Mouse (Mus musculus) hindbrain, embryonic 12.5 days (tissue): Measurements from ENCODE around the gene Il10. TPM values are rescaled to one million over a fixed set of nuclear protein-coding genes. Genes with fewer than 3 reads are reported as not detected.

ENCODE experiments used
- ATAC-seq: fragments of 200-750 bp; cut with Nextera tagmentation; 2 replicates; pipeline ENCODE4 v1.8.0; 2017; ENCODE audit warnings: moderate TSS enrichment; ENCODE audit not compliant: low FRiP score
- H3K27ac ChIP-seq: fragments of 300-500 bp; sonication (generic); 2 replicates; pipeline ENCODE4 v1.5.1; 2016; ENCODE audit warnings: mild to moderate bottlenecking
- H3K27me3 ChIP-seq: fragments of 300-500 bp; sonication (generic); 2 replicates; pipeline ENCODE4 v1.6.1; 2016; ENCODE audit warnings: mild to moderate bottlenecking
- H3K36me3 ChIP-seq: fragments of 300-500 bp; sonication (generic); 2 replicates; pipeline ENCODE4 v1.6.1; 2016; ENCODE audit warnings: mild to moderate bottlenecking
- H3K4me1 ChIP-seq: fragments of 300-500 bp; sonication (generic); 2 replicates; pipeline ENCODE4 v1.6.1; 2016
- H3K4me2 ChIP-seq: fragments of 300-500 bp; sonication (generic); replicated peaks from 2 replicates; pipeline ENCODE4 v1.6.1; 2016; ENCODE audit warnings: mild to moderate bottlenecking
- H3K4me3 ChIP-seq: fragments of 300-500 bp; sonication (generic); 2 replicates; pipeline ENCODE4 v1.5.1; 2016; ENCODE audit warnings: mild to moderate bottlenecking
- H3K9ac ChIP-seq: fragments of 300-500 bp; sonication (generic); 2 replicates; pipeline ENCODE4 v1.6.1; 2016; ENCODE audit warnings: mild to moderate bottlenecking, moderate library complexity
- H3K9me3 ChIP-seq: fragments of 300-500 bp; sonication (generic); replicated peaks from 2 replicates; pipeline ENCODE4 v1.6.1; 2016; ENCODE audit warnings: mild to moderate bottlenecking
- WGBS: fragments of 180-500 bp; shearing (Covaris S2); methylation state at CpG from one replicate; pipeline ENCODE4 v1.1.7; 2016; 5-methylcytosine and 5-hydroxymethylcytosine counted together
- polyA plus RNA-seq: library from polyadenylated mRNA; unstranded; fragments of >200 nt; fragmentation: Nextera tagmentation; extraction: Ambion mirVana; gene quantifications from 2 replicates; pipeline ENCODE4 v1.2.1, GENCODE M21; 2016

The Il10 gene
- polyA plus RNA-seq, 1 experiment from 2014 or later = not detected

DNA sequence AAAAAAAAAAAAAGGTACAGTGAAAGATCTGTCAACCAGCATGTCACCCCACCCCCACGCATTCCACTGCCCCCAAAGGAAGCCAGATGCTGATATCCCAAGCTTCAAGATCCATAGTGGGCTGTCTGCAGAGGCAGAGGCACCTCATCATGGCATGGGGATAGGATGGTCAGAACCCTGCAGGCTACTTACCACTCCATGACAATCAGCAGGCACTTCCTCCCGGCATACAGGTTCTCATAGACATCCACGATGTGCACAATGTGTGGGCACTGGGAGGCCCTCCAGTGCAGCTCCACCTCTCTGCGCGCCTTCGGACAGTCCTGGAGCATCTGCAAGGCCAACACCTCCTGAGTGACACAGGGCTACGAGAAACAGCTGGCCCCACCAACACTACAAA is 38.8 kb downstream of the Il10 start:
- 69% methylated on average over 7 of the region's 7 CpGs for WGBS
- H3K4me3 ChIP-seq = no peak overlapping the region

DNA sequence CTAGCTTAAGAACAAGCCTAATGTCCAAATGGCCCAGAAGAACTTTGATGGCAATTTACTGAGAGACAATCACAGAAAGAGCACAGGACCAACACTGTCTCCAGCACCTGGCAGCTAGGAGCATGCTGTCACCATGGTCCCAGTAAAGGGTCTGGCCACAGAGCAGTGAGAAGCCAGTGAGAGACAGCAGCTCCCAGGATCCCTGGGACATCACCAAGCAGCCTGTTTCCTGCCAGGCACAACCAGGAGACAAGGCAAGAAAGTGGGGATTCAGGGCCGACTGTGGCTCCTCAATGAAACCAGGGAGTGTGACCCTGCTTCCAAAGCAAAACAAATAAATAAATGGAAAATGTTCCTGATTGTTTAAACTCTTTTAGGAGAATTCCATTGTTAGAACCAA is 39.8 kb downstream of the Il10 start:
- WGBS = 55% methylated on average over 1 of the region's 1 CpGs
- Histone ChIP-seq H3K4me3 (no peak overlapping the region), H3K36me3 (peaks cover 33% of the 10 kb centered on the region), H3K4me2 (no peak overlapping the region), H3K27me3 (no peaks in the 10 kb centered on the region), H3K9me3 (no peaks in the 10 kb centered on the region), H3K4me1 (peaks cover 47% of the 10 kb centered on the region), H3K27ac (no peak overlapping the region), H3K9ac (no peak overlapping the region)
- no peak for ATAC-seq

More for the DNA sequence above, 38.8 kb downstream of the Il10 start:
- Histone ChIP-seq H3K9me3 (no peaks in the 10 kb centered on the region), H3K4me2 (no peak overlapping the region), H3K27me3 (no peaks in the 10 kb centered on the region), H3K9ac (no peak overlapping the region), H3K27ac (no peak overlapping the region), H3K4me1 (peaks cover 42% of the 10 kb centered on the region), H3K36me3 (peaks cover 38% of the 10 kb centered on the region)
- ATAC-seq = no peak

DNA sequence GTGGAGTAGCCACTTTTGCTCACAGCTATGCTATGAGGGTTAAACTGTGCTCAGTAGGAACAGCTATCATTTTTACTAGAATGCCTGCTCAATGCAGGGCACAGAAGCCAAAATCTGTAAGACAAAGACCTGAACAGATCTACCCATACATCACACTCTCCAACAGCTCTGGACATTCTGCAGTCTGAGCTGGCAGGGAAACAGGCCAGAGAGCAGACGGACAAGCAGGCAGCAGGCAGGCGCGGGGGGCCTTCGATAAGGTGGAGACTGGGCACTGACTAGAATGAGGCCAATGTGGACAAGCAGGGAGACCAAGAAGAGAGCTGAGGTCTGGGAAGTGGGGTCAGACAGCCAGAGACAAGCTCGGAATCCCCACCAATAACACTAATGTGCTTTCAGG is 40.2 kb downstream of the Il10 start:
- H3K27ac ChIP-seq = no peak overlapping the region
- peaks cover 51% of the 10 kb centered on the region for H3K4me1 ChIP-seq
- H3K36me3 ChIP-seq = peaks cover 29% of the 10 kb centered on the region
- no peaks in the 10 kb centered on the region for H3K9me3 ChIP-seq
- WGBS = 90% methylated on average over 5 of the region's 5 CpGs
- no peak overlapping the region for H3K9ac ChIP-seq
- H3K27me3 ChIP-seq = no peaks in the 10 kb centered on the region
- H3K4me2 ChIP-seq = no peak overlapping the region
- no peak for ATAC-seq
- no peak overlapping the region for H3K4me3 ChIP-seq

DNA sequence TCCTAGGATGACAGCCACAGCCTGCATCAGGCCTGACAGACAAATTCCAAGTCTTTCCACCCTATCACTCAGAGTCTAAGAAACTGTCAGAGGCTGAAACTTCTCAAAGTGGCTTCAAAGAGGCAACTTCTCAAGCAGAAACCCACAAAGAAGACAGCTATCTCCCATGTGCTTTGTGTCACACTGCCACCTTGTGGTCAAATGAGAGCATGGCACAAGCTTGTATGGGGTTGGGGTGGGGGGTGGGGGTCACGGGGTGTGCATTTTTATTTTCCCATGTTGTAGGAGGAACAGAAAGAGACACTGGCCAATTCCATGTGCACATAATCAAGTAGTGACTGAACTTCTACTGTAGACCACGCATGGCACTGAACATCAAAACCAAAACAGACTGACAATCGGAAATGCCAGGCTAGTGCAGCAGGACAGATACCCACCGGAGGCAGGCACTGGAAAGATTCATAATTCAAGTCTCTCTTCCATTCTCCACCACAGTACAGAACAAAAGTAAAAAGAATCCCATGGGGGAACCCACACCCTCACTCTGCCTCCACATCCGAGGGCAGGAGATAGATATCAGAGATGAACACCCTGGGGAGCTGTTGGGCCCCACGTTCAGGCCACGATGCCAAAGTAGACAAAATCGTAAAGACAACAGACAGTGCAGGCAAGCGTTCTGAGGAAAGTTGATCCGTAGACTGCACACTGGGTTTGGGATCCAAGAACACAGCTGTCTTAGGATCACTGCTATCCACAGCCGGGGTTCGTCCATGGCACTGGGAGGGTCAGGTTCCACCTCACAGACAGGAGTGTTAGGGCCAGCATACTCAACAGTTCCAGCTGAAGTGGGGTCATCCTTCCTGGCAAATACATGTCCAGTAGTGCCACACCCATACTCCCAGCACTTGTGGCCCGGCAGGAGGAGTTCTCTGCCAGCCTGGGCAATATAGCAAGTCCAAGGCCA is 40.9 kb downstream of the Il10 start:
- Histone ChIP-seq H3K27ac (no peak overlapping the region), H3K9me3 (no peaks in the 10 kb centered on the region), H3K4me1 (peaks cover 52% of the 10 kb centered on the region), H3K36me3 (peaks cover 22% of the 10 kb centered on the region), H3K9ac (no peak overlapping the region), H3K4me3 (no peak overlapping the region), H3K27me3 (no peaks in the 10 kb centered on the region), H3K4me2 (no peak overlapping the region)
- 69% methylated on average over 13 of the region's 13 CpGs for WGBS
- no peak for ATAC-seq

DNA sequence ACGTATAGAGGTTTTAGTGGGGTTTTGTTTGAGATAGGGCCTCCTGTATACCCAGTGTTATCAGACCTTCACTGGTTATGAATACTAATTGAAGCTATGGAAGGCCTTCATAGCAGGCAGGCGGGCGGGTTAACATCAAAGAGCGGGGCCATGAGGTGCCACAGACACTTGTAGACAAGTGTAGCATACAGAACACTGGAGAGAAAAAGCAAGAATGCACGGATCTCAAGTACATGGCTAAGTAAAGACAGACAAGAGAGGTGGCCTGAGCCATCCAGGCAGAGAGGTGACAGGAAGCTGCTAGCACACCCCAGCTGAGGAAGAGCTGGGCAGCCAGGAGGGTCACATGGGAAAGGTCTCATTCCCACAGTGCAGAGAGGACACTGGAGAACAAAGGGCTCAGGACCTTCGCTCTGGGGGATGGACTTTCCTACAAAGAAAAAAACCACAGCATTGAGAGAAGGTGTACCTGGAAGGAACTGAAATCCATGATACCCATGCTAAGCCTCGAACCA is 42.2 kb downstream of the Il10 start:
- no peak overlapping the region for H3K4me3 ChIP-seq
- no peak overlapping the region for H3K4me2 ChIP-seq
- 79% methylated on average over 7 of the region's 7 CpGs for WGBS
- H3K9me3 ChIP-seq = no peaks in the 10 kb centered on the region
- H3K27ac ChIP-seq = no peak overlapping the region
- peaks cover 9% of the 10 kb centered on the region for H3K36me3 ChIP-seq
- no peak for ATAC-seq
- H3K27me3 ChIP-seq = no peaks in the 10 kb centered on the region
- H3K4me1 ChIP-seq = peaks cover 52% of the 10 kb centered on the region
- H3K9ac ChIP-seq = no peak overlapping the region

DNA sequence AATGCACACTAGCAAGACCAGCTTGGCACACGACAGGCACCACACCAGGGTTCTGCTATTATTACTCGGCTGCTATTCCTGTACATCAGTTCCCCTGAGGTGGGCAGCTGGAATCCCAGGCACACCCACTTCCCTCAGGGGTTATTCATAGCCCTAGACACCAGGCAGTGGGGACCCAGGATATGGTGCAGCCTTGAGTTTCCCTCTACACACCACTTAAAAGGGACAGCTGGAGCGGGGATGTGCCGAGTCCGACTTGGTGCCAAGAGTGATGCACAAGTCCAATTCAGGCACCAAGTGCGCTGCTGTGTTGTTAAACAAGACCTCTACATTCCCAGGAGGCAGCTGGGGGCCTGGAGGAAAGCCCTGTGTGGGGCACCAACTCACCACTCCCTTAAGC is 43.2 kb downstream of the Il10 start:
- Histone ChIP-seq H3K4me3 (no peak overlapping the region), H3K4me2 (no peak overlapping the region), H3K9ac (no peak overlapping the region), H3K9me3 (no peaks in the 10 kb centered on the region), H3K27me3 (no peaks in the 10 kb centered on the region), H3K36me3 (peaks cover under 1% of the 10 kb centered on the region), H3K4me1 (peaks cover 52% of the 10 kb centered on the region), H3K27ac (no peak overlapping the region)
- 76% methylated on average over 6 of the region's 6 CpGs for WGBS
- ATAC-seq = no peak

DNA sequence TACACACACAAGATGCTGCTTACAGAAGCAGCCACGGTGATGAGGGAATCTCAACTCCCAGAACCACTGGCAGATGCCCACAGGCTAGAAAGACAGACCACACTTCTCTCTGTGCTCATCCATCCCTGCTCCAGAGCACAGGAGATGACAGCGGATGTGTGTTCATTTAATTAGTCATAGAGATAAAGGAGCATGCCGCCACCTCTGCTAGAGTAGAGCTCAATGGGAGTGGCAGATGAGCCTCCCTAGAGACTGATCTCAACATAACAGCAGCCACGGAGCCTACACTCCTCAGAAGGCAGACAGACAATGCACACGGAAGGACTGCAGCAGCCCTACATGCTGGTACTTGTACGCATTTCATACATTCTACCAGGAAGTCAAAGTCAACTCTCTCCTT is 44.6 kb downstream of the Il10 start:
- no peaks in the 10 kb centered on the region for H3K9me3 ChIP-seq
- no peaks in the 10 kb centered on the region for H3K27me3 ChIP-seq
- H3K4me3 ChIP-seq = no peak overlapping the region
- H3K9ac ChIP-seq = no peak overlapping the region
- peak; percentile 45 for ATAC-seq
- H3K4me2 ChIP-seq = no peak overlapping the region
- H3K4me1 ChIP-seq = peaks cover 41% of the 10 kb centered on the region
- H3K27ac ChIP-seq = 0 out of 2 replicates have a peak overlapping the region, but pooled peaks have one; percentile 23
- 53% methylated on average over 6 of the region's 6 CpGs for WGBS
- no peaks in the 10 kb centered on the region for H3K36me3 ChIP-seq

DNA sequence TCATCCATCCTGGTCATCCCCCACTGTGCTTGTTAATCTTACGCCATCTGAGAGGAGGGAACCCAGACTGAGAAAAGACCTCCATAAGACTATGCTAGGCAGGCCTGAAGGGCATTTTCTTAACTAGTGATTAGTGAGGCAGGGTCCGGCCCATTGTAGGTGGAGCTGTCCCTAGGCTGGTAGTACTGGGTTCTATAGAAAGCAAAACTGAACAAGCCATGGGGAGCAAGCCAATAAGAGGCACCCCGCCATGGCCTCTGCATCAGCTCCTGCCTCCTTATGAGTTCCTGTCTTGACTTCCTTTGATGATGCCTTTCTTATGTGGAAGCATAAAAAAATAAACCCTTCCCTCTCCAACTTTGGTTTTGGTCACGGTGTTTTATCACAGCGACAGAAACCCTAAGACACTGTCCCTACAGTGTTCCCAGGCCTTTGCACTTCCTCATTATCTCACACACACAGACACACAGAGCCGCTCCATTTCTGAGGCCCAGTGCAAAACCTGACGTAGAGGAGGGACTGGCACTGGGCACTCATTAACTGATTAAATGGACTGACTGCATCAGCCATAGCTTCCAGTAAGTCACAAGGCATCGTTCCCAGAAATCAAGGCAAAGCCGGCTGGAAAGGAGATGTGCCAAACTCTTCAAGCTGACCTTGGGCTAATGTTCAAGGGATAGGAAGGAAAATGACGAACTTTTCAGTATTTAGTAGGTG is 48.5 kb downstream of the Il10 start:
- H3K27me3 ChIP-seq = no peaks in the 10 kb centered on the region
- no peak overlapping the region for H3K9ac ChIP-seq
- ATAC-seq = no peak
- H3K4me1 ChIP-seq = peaks cover 19% of the 10 kb centered on the region
- no peak overlapping the region for H3K4me2 ChIP-seq
- 91% methylated on average over 10 of the region's 10 CpGs for WGBS
- no peaks in the 10 kb centered on the region for H3K36me3 ChIP-seq
- H3K4me3 ChIP-seq = no peak overlapping the region
- no peak overlapping the region for H3K27ac ChIP-seq
- H3K9me3 ChIP-seq = no peaks in the 10 kb centered on the region

DNA sequence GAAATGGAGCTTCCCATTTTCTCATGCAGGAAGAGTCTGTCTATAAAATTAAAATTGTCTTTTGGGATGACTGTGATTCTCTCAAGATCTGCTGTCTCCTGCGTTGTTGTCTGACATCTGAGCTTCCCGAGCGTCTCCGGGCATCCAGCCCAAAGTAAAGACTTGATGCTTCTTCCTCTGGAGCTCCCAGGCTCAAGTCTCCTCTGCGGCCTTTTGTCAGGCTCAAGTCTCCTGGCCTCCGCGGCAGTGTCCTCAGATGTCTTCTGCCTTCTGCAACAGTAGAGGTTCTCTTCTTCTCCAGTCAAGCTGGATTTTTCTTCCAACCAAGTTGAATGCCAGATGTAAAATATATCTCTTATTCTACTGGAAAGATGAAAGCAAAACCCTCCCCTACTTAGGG is 49.4 kb downstream of the Il10 start:
- no peaks in the 10 kb centered on the region for H3K27me3 ChIP-seq

DNA sequence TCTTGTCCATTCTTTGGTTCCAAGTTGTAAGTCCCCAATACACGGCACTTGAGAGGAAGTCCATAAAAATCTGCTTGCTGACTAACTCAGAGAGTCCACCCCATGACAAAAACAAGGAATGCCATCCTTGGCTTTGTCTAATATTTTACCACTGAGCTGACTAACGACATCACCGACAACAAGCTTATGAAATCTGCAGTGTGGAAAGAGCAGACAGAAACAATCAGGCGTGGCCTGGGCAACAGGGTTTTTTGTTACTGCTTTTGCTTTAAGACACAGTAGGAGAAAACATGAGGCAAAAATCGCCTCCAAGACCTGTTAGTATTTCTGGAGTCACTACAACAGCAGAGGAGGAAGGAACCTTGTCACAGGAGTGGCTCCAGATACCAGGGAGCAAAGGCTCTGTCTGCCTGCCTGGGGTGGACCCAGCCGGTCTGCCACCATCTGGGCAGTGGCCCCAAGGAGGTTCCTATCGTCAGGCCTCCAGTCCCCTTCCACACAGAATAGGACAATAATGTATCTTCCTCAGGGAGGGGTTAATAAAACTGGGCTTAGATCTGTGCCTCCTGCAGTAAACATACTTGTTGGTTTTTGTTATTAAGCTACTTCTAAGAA is 52.8 kb downstream of the Il10 start:
- peaks cover 26% of the 10 kb centered on the region for H3K4me1 ChIP-seq
- H3K9me3 ChIP-seq = 0 out of 2 replicates have a peak, but pooled peaks cover 4% of the 10 kb centered on the region
- no peak overlapping the region for H3K4me3 ChIP-seq
- WGBS = 88% methylated on average over 7 of the region's 7 CpGs
- H3K9ac ChIP-seq = no peak overlapping the region
- no peak for ATAC-seq
- no peak overlapping the region for H3K27ac ChIP-seq
- no peak overlapping the region for H3K4me2 ChIP-seq
- no peaks in the 10 kb centered on the region for H3K36me3 ChIP-seq
- H3K27me3 ChIP-seq = no peaks in the 10 kb centered on the region

More for the DNA sequence above, 49.4 kb downstream of the Il10 start:
- no peaks in the 10 kb centered on the region for H3K9me3 ChIP-seq
- H3K9ac ChIP-seq = no peak overlapping the region
- no peak for ATAC-seq
- WGBS = 93% methylated on average over 7 of the region's 7 CpGs
- H3K27ac ChIP-seq = no peak overlapping the region
- peaks cover 17% of the 10 kb centered on the region for H3K4me1 ChIP-seq
- H3K4me2 ChIP-seq = no peak overlapping the region
- H3K4me3 ChIP-seq = no peak overlapping the region
- H3K36me3 ChIP-seq = no peaks in the 10 kb centered on the region

DNA sequence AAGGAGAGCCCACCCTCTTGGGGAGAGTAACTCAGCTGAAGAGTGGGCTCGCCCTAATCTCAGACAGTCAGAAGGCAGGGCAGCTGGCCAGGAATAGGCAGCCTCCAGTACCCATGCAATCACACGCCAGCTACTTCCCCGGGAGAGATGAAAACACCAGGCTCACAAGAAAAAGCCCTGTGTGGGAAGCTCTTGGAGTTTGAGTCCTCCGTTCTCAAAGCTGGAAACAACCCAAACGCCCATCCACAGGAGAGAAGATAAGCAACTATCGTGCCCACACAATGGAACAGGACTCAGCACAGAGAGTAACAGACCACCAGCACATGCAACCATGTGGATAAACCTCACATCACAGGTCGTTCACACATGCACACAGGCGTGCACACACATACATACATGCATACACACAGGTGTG is 54.9 kb downstream of the Il10 start:
- Histone ChIP-seq H3K27me3 (no peaks in the 10 kb centered on the region), H3K4me3 (no peak overlapping the region), H3K36me3 (no peaks in the 10 kb centered on the region), H3K4me2 (no peak overlapping the region), H3K9me3 (0 out of 2 replicates have a peak, but pooled peaks cover 4% of the 10 kb centered on the region), H3K4me1 (peaks cover 43% of the 10 kb centered on the region), H3K9ac (no peak overlapping the region), H3K27ac (peak overlapping the region; percentile 24; the same call in 1 of the 2 replicates)
- WGBS = 80% methylated on average over 8 of the region's 8 CpGs
- no peak for ATAC-seq
